Mouse (Mus musculus) limb, embryonic 14.5 days (tissue): Measurements from ENCODE around the gene Hnrnpf. TPM values are rescaled to one million over a fixed set of nuclear protein-coding genes. Genes with fewer than 3 reads are reported as not detected.
A peak's percentile ranks its signal among the peaks of the same experiment; 100 is the strongest.

ENCODE experiments used
- ATAC-seq: fragments of 200-750 bp; cut with Nextera tagmentation; 2 replicates; pipeline ENCODE4 v1.8.0; 2017; ENCODE audit warnings: low read depth, moderate number of reproducible peaks, moderate TSS enrichment; ENCODE audit not compliant: low FRiP score
- DNase-seq: peaks from one replicate; pipeline ENCODE4 v3.0.0-alpha.2; 2015; ENCODE audit warnings: low spot score
- H3K27ac ChIP-seq: fragments of 300-500 bp; sonication (generic); replicated peaks from 2 replicates; pipeline ENCODE4 v1.5.1; 2014; ENCODE audit warnings: low read depth, mild to moderate bottlenecking, low read length, moderate library complexity, mixed read lengths
- H3K27me3 ChIP-seq: fragments of 300-500 bp; sonication (generic); 2 replicates; pipeline ENCODE4 v1.6.1; 2014; ENCODE audit warnings: low read length, mixed read lengths; ENCODE audit not compliant: control insufficient read depth, insufficient read depth
- H3K36me3 ChIP-seq: fragments of 300-500 bp; sonication (generic); 2 replicates; pipeline ENCODE4 v1.6.1; 2014; ENCODE audit warnings: mild to moderate bottlenecking, low read length, moderate library complexity, mixed read lengths; ENCODE audit not compliant: control insufficient read depth, insufficient read depth
- H3K4me1 ChIP-seq: fragments of 300-500 bp; sonication (generic); 2 replicates; pipeline ENCODE4 v1.6.1; 2014; ENCODE audit warnings: antibody characterized with exemption, low read length, mixed read lengths; ENCODE audit not compliant: control insufficient read depth, insufficient read depth
- H3K4me2 ChIP-seq: fragments of 300-500 bp; sonication (generic); replicated peaks from 2 replicates; pipeline ENCODE4 v1.6.1; 2014; ENCODE audit warnings: low read depth, mild to moderate bottlenecking, low read length, moderate library complexity; ENCODE audit not compliant: severe bottlenecking
- H3K4me3 ChIP-seq: fragments of 300-500 bp; sonication (generic); replicated peaks from 2 replicates; pipeline ENCODE4 v1.5.1; 2014; ENCODE audit warnings: low read length
- H3K9ac ChIP-seq: fragments of 300-500 bp; sonication (generic); 2 replicates; pipeline ENCODE4 v1.6.1; 2014; ENCODE audit warnings: mild to moderate bottlenecking, low read depth, low read length, moderate library complexity; ENCODE audit not compliant: severe bottlenecking
- H3K9me3 ChIP-seq: fragments of 300-500 bp; sonication (generic); 2 replicates; pipeline ENCODE4 v1.6.1; 2016; ENCODE audit warnings: low read length; ENCODE audit not compliant: control insufficient read depth
- POLR2A ChIP-seq: fragments of 200-500 bp; IDR thresholded peaks from 2 replicates; pipeline ENCODE4 v1.8.0; 2012; ENCODE audit warnings: inconsistent platforms, mild to moderate bottlenecking, moderate library complexity, borderline replicate concordance; ENCODE audit not compliant: insufficient read depth, insufficient read length; ENCODE audit errors: extremely low read depth
- WGBS: fragments of 180-500 bp; shearing (Covaris S2); extraction: QIAGEN DNeasy Blood & Tissue Kit; methylation state at CpG from one replicate; pipeline ENCODE4 v1.1.7; 2014; 5-methylcytosine and 5-hydroxymethylcytosine counted together
- polyA plus RNA-seq, 2 experiments: library from polyadenylated mRNA; depleted of rRNA in 1 of 2; stranded (reverse) in 1 of 2; unstranded in 1 of 2; fragments of >200 nt; fragmentation: Nextera tagmentation in 1 of 2; extraction: Ambion mirVana in 1 of 2; gene quantifications; 2 replicates each; pipeline versions ENCODE4 v1.2.1 to v1.2.3; 2012 to 2014

The Hnrnpf gene
- polyA plus RNA-seq, 2 experiments, result 486 to 609 TPM

GRCm38 (mm10) chr6:117903836-117904235 is 3.7 kb downstream of the Hnrnpf start:
- WGBS, result 84% methylated on average over 3 of the region's 3 CpGs
- ATAC-seq, result no peak
- no peak overlapping the region for H3K4me3 ChIP-seq
- peaks cover 11% of the 10 kb centered on the region for H3K4me1 ChIP-seq
- DNase-seq, result no peak
- H3K27me3 ChIP-seq, result no peaks in the 10 kb centered on the region
- no peaks in the 10 kb centered on the region for H3K36me3 ChIP-seq
- H3K9me3 ChIP-seq, result no peaks in the 10 kb centered on the region
- no peak overlapping the region for H3K4me2 ChIP-seq
- TF ChIP-seq POLR2A, result no peak
- no peak overlapping the region for H3K27ac ChIP-seq
- H3K9ac ChIP-seq, result no peak overlapping the region

DNA sequence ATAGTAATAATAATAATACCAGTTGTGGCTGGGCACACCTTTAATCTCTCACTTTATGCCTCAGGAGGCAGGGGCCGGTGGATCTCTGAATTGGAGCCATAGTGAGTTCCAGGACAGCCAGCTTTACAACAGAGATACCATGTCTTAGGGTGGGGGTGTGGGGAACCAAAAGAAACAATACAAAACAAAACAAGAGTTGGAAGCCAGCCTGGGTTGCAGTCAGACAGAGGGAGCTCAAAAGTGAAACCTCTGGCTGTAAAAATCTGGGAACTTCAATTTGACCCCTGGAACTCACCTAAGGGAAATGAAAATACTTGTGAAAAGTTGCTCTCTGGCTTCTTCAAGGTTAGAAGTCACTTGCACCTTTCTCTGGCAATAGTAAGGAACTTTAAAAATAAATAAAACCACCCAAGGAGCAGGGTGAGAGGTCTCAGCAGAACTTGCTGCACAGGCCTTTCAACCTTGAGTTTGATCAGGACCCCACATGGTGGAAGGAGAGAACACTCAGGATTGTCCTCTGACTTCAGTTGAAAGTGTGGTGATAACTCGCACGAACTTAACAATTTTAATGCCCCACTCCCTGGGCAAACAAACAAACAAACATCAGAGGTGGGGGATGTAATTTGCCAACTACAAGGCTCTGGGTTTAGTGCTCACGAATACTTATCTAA is 5.3 kb downstream of the Hnrnpf start:
- ATAC-seq, result no peak
- Histone ChIP-seq H3K9me3 (no peaks in the 10 kb centered on the region), H3K27me3 (no peaks in the 10 kb centered on the region), H3K4me3 (peak overlapping the region; percentile 77), H3K36me3 (no peaks in the 10 kb centered on the region), H3K4me2 (peak overlapping the region; percentile 57), H3K4me1 (peaks cover 23% of the 10 kb centered on the region), H3K9ac (peak overlapping the region; percentile 66; the same call in 1 of the 2 replicates), H3K27ac (peak overlapping the region; percentile 82)
- WGBS, result 19% methylated on average over 4 of the region's 4 CpGs
- TF ChIP-seq POLR2A, result no peak
- no peak for DNase-seq

DNA sequence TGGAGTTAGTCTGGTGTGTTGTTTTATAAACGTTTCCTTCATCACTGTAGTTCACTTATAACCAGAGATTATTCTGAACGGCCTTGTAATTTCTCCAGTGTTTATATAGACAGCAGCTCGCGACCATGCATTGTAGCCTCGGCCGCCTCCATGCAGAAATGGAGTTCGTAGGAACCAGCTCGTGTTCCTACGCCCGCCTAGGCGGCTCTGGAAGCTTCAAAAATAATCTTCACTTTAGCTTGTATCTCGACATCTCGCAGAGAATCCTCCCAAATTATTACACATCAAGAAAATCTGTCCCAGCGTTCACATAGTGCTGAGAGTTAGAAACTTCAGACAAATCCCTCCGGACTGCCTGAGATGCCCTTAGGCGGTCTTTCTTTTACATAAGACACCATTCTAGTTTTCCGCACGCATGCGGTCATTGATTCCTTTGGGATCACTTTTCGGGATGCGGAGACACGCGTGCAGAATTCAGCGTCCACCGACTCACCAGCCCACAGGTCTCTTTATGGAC is 5.9 kb downstream of the Hnrnpf start:
- Histone ChIP-seq H3K36me3 (no peaks in the 10 kb centered on the region), H3K4me3 (peak overlapping the region; percentile 77), H3K4me1 (peaks cover 23% of the 10 kb centered on the region), H3K27ac (peak overlapping the region; percentile 82), H3K27me3 (no peaks in the 10 kb centered on the region), H3K9me3 (no peaks in the 10 kb centered on the region), H3K9ac (peak overlapping the region; percentile 66), H3K4me2 (peak overlapping the region; percentile 57)
- DNase-seq, result peak; percentile 64
- peak; percentile 8 for ATAC-seq
- 1% methylated on average over 25 of the region's 25 CpGs for WGBS
- no peak; the same call in 1 of the 2 replicates for TF ChIP-seq POLR2A

DNA sequence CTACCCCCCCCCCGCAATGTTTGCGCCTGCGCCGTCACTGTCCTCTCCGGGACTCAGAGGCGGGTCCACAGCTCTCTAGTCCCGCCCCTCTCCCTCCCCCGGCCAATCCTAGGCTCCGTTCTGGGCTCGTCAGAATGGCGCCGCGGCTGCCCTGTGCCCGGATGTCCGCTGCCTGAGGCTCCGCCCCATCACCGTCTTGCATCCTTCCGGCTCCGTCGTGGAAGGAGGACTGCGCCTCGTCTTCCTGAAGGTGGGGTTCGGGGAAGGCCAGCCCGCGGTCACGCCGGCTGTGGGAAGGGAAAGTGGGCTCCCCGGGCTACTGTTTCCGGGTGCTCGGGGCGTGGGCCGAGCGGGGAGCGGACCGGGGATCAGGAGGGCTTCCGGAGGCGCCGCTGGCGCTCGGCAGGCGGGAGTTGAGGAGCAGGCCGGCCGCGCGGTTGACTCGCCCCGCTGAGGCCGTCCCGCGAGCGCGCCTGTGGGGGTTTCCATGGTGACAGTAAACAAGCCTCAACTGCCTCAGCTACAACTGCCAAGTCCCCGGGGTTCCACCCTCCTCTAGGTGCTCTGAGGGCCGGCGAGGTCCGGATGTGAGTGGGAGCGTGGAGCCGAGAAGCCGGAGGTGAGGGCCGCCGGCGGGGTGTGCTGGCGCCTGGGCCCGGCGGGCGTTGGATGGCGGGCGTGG is 6.6 kb downstream of the Hnrnpf start:
- peak; percentile 94 for ATAC-seq
- WGBS, result 1% methylated on average over 52 of the region's 68 CpGs

GRCm38 (mm10) chr6:117907301-117907978 is 7.3 kb downstream of the Hnrnpf start:
- DNase-seq, result peak; percentile 90
- Histone ChIP-seq H3K27me3 (no peaks in the 10 kb centered on the region), H3K4me2 (peak overlapping the region; percentile 48), H3K9me3 (no peaks in the 10 kb centered on the region), H3K4me3 (peak overlapping the region; percentile 77), H3K27ac (peak overlapping the region; percentile 95), H3K9ac (peak overlapping the region; percentile 93), H3K4me1 (peaks cover 23% of the 10 kb centered on the region), H3K36me3 (no peaks in the 10 kb centered on the region)
- WGBS, result 0% methylated on average over 52 of the region's 77 CpGs
- ATAC-seq, result peak; percentile 82
- peak; percentile 29; the same call in 1 of the 2 replicates for TF ChIP-seq POLR2A

More for the DNA sequence above, 6.6 kb downstream of the Hnrnpf start:
- H3K36me3 ChIP-seq, result no peaks in the 10 kb centered on the region
- H3K4me2 ChIP-seq, result peak overlapping the region; percentile 48
- no peaks in the 10 kb centered on the region for H3K9me3 ChIP-seq
- peak; percentile 84; the same call in 1 of the 2 replicates for TF ChIP-seq POLR2A
- peak overlapping the region; percentile 93 for H3K9ac ChIP-seq
- H3K4me1 ChIP-seq, result peaks cover 23% of the 10 kb centered on the region
- H3K27me3 ChIP-seq, result no peaks in the 10 kb centered on the region
- H3K27ac ChIP-seq, result peak overlapping the region; percentile 95
- H3K4me3 ChIP-seq, result peak overlapping the region; percentile 77
- peak; percentile 99 for DNase-seq
